Mouse (Mus musculus): ENCODE measurements around the gene Nckap5.

The Nckap5 gene

GRCm38 (mm10) chr1:126470883-126471282 lies 359.7 kb downstream of the Nckap5 start:
- in situ Hi-C loops (cut with MboI), result no loop called here

GRCm38 (mm10) chr1:126469818-126470544 lies 360.6 kb downstream of the Nckap5 start:
- in situ Hi-C loops (cut with MboI), result no loop called here

GRCm38 (mm10) chr1:126461527-126462354 lies 368.9 kb downstream of the Nckap5 start:
- in situ Hi-C loops (cut with MboI), result no loop called here

- in situ Hi-C loops (cut with MboI), result no loop called here
Measured at GRCm38 (mm10) chr1:126457739-126458138, 372.9 kb downstream of the Nckap5 start.

GRCm38 (mm10) chr1:126454504-126455173 lies 376.0 kb downstream of the Nckap5 start:
- in situ Hi-C loops (cut with MboI), result no loop called here

GRCm38 (mm10) chr1:126451472-126451871 lies 379.1 kb downstream of the Nckap5 start:
- in situ Hi-C loops (cut with MboI), result no loop called here

- in situ Hi-C loops (cut with MboI), result no loop called here
Measured at GRCm38 (mm10) chr1:126449424-126449823, 381.2 kb downstream of the Nckap5 start.

- in situ Hi-C loops (cut with MboI), result no loop called here
Measured at GRCm38 (mm10) chr1:126443890-126444289, 386.7 kb downstream of the Nckap5 start.

GRCm38 (mm10) chr1:126442723-126443122 lies 387.9 kb downstream of the Nckap5 start:
- in situ Hi-C loops (cut with MboI), result no loop called here

- in situ Hi-C loops (cut with MboI), result no loop called here
Measured at GRCm38 (mm10) chr1:126438000-126438572, 392.5 kb downstream of the Nckap5 start.

GRCm38 (mm10) chr1:126436937-126437667 lies 393.5 kb downstream of the Nckap5 start:
- in situ Hi-C loops (cut with MboI), result no loop called here

- in situ Hi-C loops (cut with MboI), result no loop called here
Measured at GRCm38 (mm10) chr1:126432285-126432684, 398.3 kb downstream of the Nckap5 start.

- in situ Hi-C loops (cut with MboI), result no loop called here
Measured at GRCm38 (mm10) chr1:126431594-126431993, 399.0 kb downstream of the Nckap5 start.

- in situ Hi-C loops (cut with MboI), result no loop called here
Measured at GRCm38 (mm10) chr1:126411426-126411825, 419.2 kb downstream of the Nckap5 start.

- in situ Hi-C loops (cut with MboI), result no loop called here
Measured at GRCm38 (mm10) chr1:126407886-126408285, 422.7 kb downstream of the Nckap5 start.

- in situ Hi-C loops (cut with MboI), result no loop called here
Measured at GRCm38 (mm10) chr1:126405543-126405942, 425.1 kb downstream of the Nckap5 start.

GRCm38 (mm10) chr1:126403970-126404369 lies 426.6 kb downstream of the Nckap5 start:
- in situ Hi-C loops (cut with MboI), result no loop called here

GRCm38 (mm10) chr1:126391204-126391603 lies 439.4 kb downstream of the Nckap5 start:
- in situ Hi-C loops (cut with MboI), result no loop called here

- in situ Hi-C loops (cut with MboI), result no loop called here
Measured at GRCm38 (mm10) chr1:126377339-126377980, 453.1 kb downstream of the Nckap5 start.

GRCm38 (mm10) chr1:126366736-126367135 lies 463.9 kb downstream of the Nckap5 start:
- in situ Hi-C loops (cut with MboI), result no loop called here

GRCm38 (mm10) chr1:126364556-126364955 lies 466.0 kb downstream of the Nckap5 start:
- in situ Hi-C loops (cut with MboI), result no loop called here

All from mature B cell (primary cell).